7 mouse cellular contexts compared by ENCODE assay signal in the genomic region with DNA sequence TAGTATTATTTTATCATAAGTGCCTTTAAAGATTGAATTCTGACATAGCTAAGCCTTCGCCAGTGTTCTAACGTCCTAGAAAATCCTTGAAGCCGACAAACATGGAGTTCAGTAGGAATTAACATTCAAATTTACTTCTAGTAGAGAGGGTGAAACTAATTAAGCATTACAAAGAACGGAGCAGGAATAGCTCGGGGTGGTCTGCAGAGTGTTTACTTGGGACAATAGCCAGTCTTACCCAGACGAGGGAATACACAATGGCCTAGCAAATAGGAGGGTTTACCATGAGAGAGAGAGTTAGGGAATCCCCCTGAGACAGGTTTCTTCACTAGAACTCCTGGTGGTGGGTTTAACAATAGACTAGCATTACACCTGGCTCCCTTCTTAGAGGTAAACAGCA.
DNase-seq lines count a peak whose midpoint lies in the region; ATAC-seq and TF ChIP-seq lines count a peak whose summit lies in the region.
"Not testable (repeated sequence)": the region's sequence is repeated elsewhere in the genome, so short reads cannot be mapped to it uniquely, and the experiment has no call there.

No protein-coding gene starts in this region.

- not testable (repeated sequence) for H3K27me3 ChIP-seq in ES-Bruce4 (ENCODE audit: control insufficient read depth, insufficient read depth, low read length, poor library complexity, severe bottlenecking); heart, embryonic 15.5 days

- H3K4me2 ChIP-seq in heart, embryonic 15.5 days, result not testable (repeated sequence)

- in situ Hi-C loops in ES-E14 (cut with MboI; ENCODE audit: low sequenced_read_pairs in 2 of 2, unreplicated experiment in 2 of 2), result not testable (repeated sequence)

- not testable (repeated sequence) for H3K4me1 ChIP-seq in ES-Bruce4 (ENCODE audit: control insufficient read depth, insufficient read depth, low read length); ES-E14 (ENCODE audit: control insufficient read depth in 2 of 2, insufficient read depth in 2 of 2, low read length in 2 of 2, poor library complexity in 1 of 2); heart, embryonic 15.5 days (replicated peaks)

- H3K27ac ChIP-seq in ES-Bruce4 (ENCODE audit: insufficient read depth, low read length) (peak overlapping the region; percentile 87), ES-E14 (ENCODE audit: insufficient read depth, low read depth, low read length, poor library complexity, severe bottlenecking) (peak overlapping the region; percentile 69)
- peak overlapping the region; percentile 54; the same call in 1 of the 2 replicates for H3K27ac ChIP-seq in heart, embryonic 15.5 days

- DNase-seq in ES-CJ7 (ENCODE audit: low read depth, low spot score), result peak; percentile 93
- peak; percentile 68 for DNase-seq in ES-E14 (ENCODE audit: low read depth, low spot score)
- peak; percentile 97 for DNase-seq in R1 (ENCODE audit: low read depth, low spot score)
- DNase-seq in WW6 (ENCODE audit: low read depth, low spot score), result peak; percentile 58
- DNase-seq in ZHBTc4 (ENCODE audit: low read depth, low spot score), result peak; percentile 90

- TF ChIP-seq POLR2A in ES-Bruce4 (IDR thresholded peaks at IDR 0.05; ENCODE audit: insufficient read depth, low read length), result not testable (repeated sequence)

- TF ChIP-seq EP300 in ES-Bruce4 (IDR thresholded peaks at IDR 0.05; ENCODE audit: insufficient read depth, low read depth, low read length), result not testable (repeated sequence)

- not testable (repeated sequence) for H3K9me3 ChIP-seq in ES-Bruce4 (replicated peaks; ENCODE audit: control insufficient read depth, insufficient read depth, low read length, poor library complexity, severe bottlenecking); ES-E14 (ENCODE audit: control insufficient read depth, insufficient read depth, low read depth, low read length); heart, embryonic 15.5 days (replicated peaks)

- not testable (repeated sequence) for TF ChIP-seq CTCF in ES-Bruce4 (IDR thresholded peaks at IDR 0.05; ENCODE audit: low read depth, low read length)

- H3K4me3 ChIP-seq in ES-Bruce4 (ENCODE audit: low read depth, low read length); ES-E14 (ENCODE audit: insufficient read depth in 1 of 2, low read depth in 1 of 2, low read length in 2 of 2, poor library complexity in 1 of 2, severe bottlenecking in 1 of 2); heart, embryonic 15.5 days: not testable (repeated sequence)

- ATAC-seq in heart, embryonic 15.5 days (replicated peaks; ENCODE audit: insufficient number of reproducible peaks, insufficient read depth, low FRiP score, low read depth), result not testable (repeated sequence)

- 64% methylated on average over 6 of the region's 6 CpGs for WGBS in heart, embryonic 15.5 days

- H3K9ac ChIP-seq in ES-Bruce4 (ENCODE audit: low read depth, poor library complexity, severe bottlenecking); ES-E14 (ENCODE audit: insufficient read depth, low read depth, low read length, poor library complexity, severe bottlenecking); heart, embryonic 15.5 days: not testable (repeated sequence)

- not testable (repeated sequence) for H3K36me3 ChIP-seq in ES-Bruce4 (ENCODE audit: control insufficient read depth, insufficient read depth, low read length, poor library complexity, severe bottlenecking); ES-E14 (ENCODE audit: control insufficient read depth, insufficient read depth, low read length, poor library complexity, severe bottlenecking); heart, embryonic 15.5 days

TF ChIP-seq in ES-E14, 5 proteins besides CTCF, POLR2A, EP300 and RAD21:
- peak; percentile 35; the same call in 1 of the 2 replicates for TF ChIP-seq CHD2 (IDR thresholded peaks at IDR 0.05; ENCODE audit: low read depth, low read length)
TF ChIP-seq in ES-E14: peak in this region for 1; not testable (repeated sequence) for 4.
